Mouse (Mus musculus): Measurements from ENCODE around the gene Hcrtr2. TPM values are rescaled to one million over a fixed set of nuclear protein-coding genes. Genes with fewer than 3 reads are reported as not detected.

Gene Hcrtr2
- total and polyA plus RNA-seq, 3 experiments: not detected

GRCm38 (mm10) chr9:76352346-76352745, 28.7 kb upstream of the Hcrtr2 start:
- Histone ChIP-seq H3K36me3 (ENCODE audit: control insufficient read depth in 1 of 2, insufficient read depth in 2 of 2, low read length in 2 of 2) (no peaks in the 10 kb centered on the region), H3K9me3 (replicated peaks; ENCODE audit: insufficient read depth, low read length) (no peaks in the 10 kb centered on the region), H3K4me3 (ENCODE audit: control insufficient read depth in 1 of 2, insufficient read depth in 1 of 2, low read depth in 2 of 2, low read length in 2 of 2) (no peak overlapping the region), H3K79me2 (ENCODE audit: control insufficient read depth, insufficient read depth, low read length, poor library complexity) (no peaks in the 10 kb centered on the region), H3K27me3 (ENCODE audit: control insufficient read depth in 1 of 2, insufficient read depth in 2 of 2, low read length in 2 of 2) (no peaks in the 10 kb centered on the region), H3K4me1 (ENCODE audit: control insufficient read depth in 1 of 2, insufficient read depth in 2 of 2, low read length in 2 of 2) (no peaks in the 10 kb centered on the region), H3K9ac (ENCODE audit: control insufficient read depth, low read depth, low read length, poor library complexity, severe bottlenecking) (no peak overlapping the region), H3K27ac (ENCODE audit: control insufficient read depth, low read depth, low read length) (no peak overlapping the region)
- TF ChIP-seq CTCF (IDR thresholded peaks at IDR 0.05 in 2 of 3, conservative IDR thresholded peaks at IDR 0.05 in 1 of 3; ENCODE audit: control insufficient read depth in 1 of 3, insufficient read depth in 1 of 3, low read depth in 2 of 3, low read length in 3 of 3, poor library complexity in 1 of 3, severe bottlenecking in 1 of 3) (no peak), HCFC1 (IDR thresholded peaks at IDR 0.05; ENCODE audit: low read depth, low read length) (no peak), ELF1 (IDR thresholded peaks at IDR 0.05; ENCODE audit: low read depth, low read length) (no peak), SIN3A (IDR thresholded peaks at IDR 0.05; ENCODE audit: low read length) (no peak), MYC (IDR thresholded peaks at IDR 0.05; ENCODE audit: low read depth, low read length) (no peak), RCOR1 (IDR thresholded peaks at IDR 0.05; ENCODE audit: low read depth, low read length) (no peak), POLR2AphosphoS5 (IDR thresholded peaks at IDR 0.05; ENCODE audit: borderline replicate concordance, low read depth, low read length) (no peak), MXI1 (IDR thresholded peaks at IDR 0.05; ENCODE audit: low read depth, low read length) (no peak), TAL1 (IDR thresholded peaks at IDR 0.05; ENCODE audit: low read length) (no peak), CHD2 (IDR thresholded peaks at IDR 0.05; ENCODE audit: low read length) (no peak), USF1 (IDR thresholded peaks at IDR 0.05; ENCODE audit: low read depth, low read length) (no peak), MEF2A (IDR thresholded peaks at IDR 0.05; ENCODE audit: extremely low read depth, insufficient replicate concordance, low read depth, low read length, poor library complexity, severe bottlenecking) (no peak), NRF1 (IDR thresholded peaks at IDR 0.05; ENCODE audit: insufficient read depth, low read depth, low read length, poor library complexity, severe bottlenecking) (no peak), UBTF (IDR thresholded peaks at IDR 0.05; ENCODE audit: borderline replicate concordance, insufficient read depth, low read depth, low read length) (no peak), KAT2A (conservative IDR thresholded peaks at IDR 0.05; ENCODE audit: low read depth, low read length) (no peak), EP300 (IDR thresholded peaks at IDR 0.05; ENCODE audit: low read depth in 1 of 2, low read length in 2 of 2) (no peak), E2F4 (IDR thresholded peaks at IDR 0.05; ENCODE audit: borderline replicate concordance, low read depth, low read length) (no peak)
- no peak for DNase-seq (ENCODE audit: low read depth, low spot score)

DNA sequence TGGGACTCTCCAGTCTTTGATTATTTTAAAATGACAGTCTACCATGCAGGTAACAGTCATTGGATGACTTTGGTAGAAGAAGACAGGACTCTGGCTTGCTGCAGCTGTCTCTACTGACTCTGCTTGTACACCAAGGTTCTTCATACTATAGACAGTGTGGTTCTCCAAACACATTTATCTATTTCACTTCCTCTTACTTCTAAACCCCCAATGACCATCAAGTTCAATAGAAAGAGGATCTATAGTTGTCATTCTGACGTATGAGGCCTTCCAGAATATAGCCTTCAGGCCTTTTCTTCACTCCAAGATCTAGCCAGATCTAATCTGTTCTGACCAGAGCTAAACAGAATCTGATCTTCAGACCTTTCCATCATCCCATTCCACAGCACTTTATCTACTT, 23.6 kb upstream of the Hcrtr2 start:
- no peaks in the 10 kb centered on the region for H3K36me3 ChIP-seq (ENCODE audit: control insufficient read depth in 1 of 2, insufficient read depth in 2 of 2, low read length in 2 of 2)
- no peaks in the 10 kb centered on the region for H3K4me1 ChIP-seq (ENCODE audit: control insufficient read depth in 1 of 2, insufficient read depth in 2 of 2, low read length in 2 of 2)
- no peak for TF ChIP-seq USF1 (IDR thresholded peaks at IDR 0.05; ENCODE audit: low read depth, low read length)
- TF ChIP-seq POLR2AphosphoS5 (IDR thresholded peaks at IDR 0.05; ENCODE audit: borderline replicate concordance, low read depth, low read length): no peak
- no peak for TF ChIP-seq ELF1 (IDR thresholded peaks at IDR 0.05; ENCODE audit: low read depth, low read length)
- TF ChIP-seq POLR2A (IDR thresholded peaks at IDR 0.05; ENCODE audit: control insufficient read depth in 1 of 2, insufficient read depth in 1 of 2, low read depth in 1 of 2, low read length in 2 of 2, poor library complexity in 1 of 2): no peak
- TF ChIP-seq MYB (IDR thresholded peaks at IDR 0.05; ENCODE audit: low read depth, low read length): no peak
- TF ChIP-seq RAD21 (IDR thresholded peaks at IDR 0.05; ENCODE audit: low read depth, low read length): no peak
- TF ChIP-seq GATA1 (IDR thresholded peaks at IDR 0.05; ENCODE audit: low read depth, low read length): no peak
- no peak for TF ChIP-seq CTCF (IDR thresholded peaks at IDR 0.05 in 2 of 3, conservative IDR thresholded peaks at IDR 0.05 in 1 of 3; ENCODE audit: control insufficient read depth in 1 of 3, insufficient read depth in 1 of 3, low read depth in 2 of 3, low read length in 3 of 3, poor library complexity in 1 of 3, severe bottlenecking in 1 of 3)
- TF ChIP-seq USF2 (IDR thresholded peaks at IDR 0.05; ENCODE audit: borderline replicate concordance in 1 of 2, insufficient read depth in 1 of 2, low read depth in 1 of 2, low read length in 2 of 2): no peak
- TF ChIP-seq JUND (IDR thresholded peaks at IDR 0.05; ENCODE audit: low read depth, low read length): no peak
- DNase-seq (ENCODE audit: low read depth, low spot score): no peak
- no peaks in the 10 kb centered on the region for H3K79me2 ChIP-seq (ENCODE audit: control insufficient read depth, insufficient read depth, low read length, poor library complexity)
- H3K27me3 ChIP-seq (ENCODE audit: control insufficient read depth in 1 of 2, insufficient read depth in 2 of 2, low read length in 2 of 2): no peaks in the 10 kb centered on the region
- no peak overlapping the region for H3K27ac ChIP-seq (ENCODE audit: control insufficient read depth, low read depth, low read length)
- no peak overlapping the region for H3K9ac ChIP-seq (ENCODE audit: control insufficient read depth, low read depth, low read length, poor library complexity, severe bottlenecking)
- H3K9me3 ChIP-seq (replicated peaks; ENCODE audit: insufficient read depth, low read length): no peaks in the 10 kb centered on the region
- no peak overlapping the region for H3K4me3 ChIP-seq (ENCODE audit: control insufficient read depth in 1 of 2, insufficient read depth in 1 of 2, low read depth in 2 of 2, low read length in 2 of 2)
